Mouse (Mus musculus) kidney, postnatal 4 days (tissue): Measurements from ENCODE around the gene Ryr2.
"Not testable (repeated sequence)": the region's sequence is repeated elsewhere in the genome, so short reads cannot be mapped to it uniquely, and the experiment has no call there.

ENCODE experiments used
- DNase-seq, 2 experiments: peaks; one replicate each; pipeline ENCODE4 v3.0.0; 2021; ENCODE audit warnings: mixed read lengths in 2 of 2

Ryr2 gene

DNA sequence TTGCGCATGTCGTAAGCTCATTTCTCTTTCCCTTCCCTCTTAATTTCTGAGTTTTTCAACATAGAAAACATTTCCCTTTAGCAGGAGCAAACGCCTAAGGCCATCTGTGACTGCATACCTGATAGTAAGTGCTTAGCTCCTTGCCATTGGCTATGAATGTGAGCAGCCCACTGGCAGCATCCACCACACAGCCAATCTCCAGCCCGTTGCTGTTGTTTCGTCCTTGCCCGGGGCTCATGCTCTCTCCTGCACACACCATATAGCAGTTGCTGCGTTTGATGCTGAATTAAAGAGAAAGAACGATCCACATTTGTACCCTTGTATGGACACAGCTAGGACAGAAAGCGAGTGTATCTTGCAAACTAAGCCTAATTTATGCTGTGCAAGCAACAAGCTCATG lies 361.3 kb downstream of the Ryr2 start:
- no peak for DNase-seq

- no peak for DNase-seq
These were observed 368.5 kb downstream of the Ryr2 start for GRCm38 (mm10) chr13:11738211-11738610.

- DNase-seq: no peak
These were observed 390.5 kb downstream of the Ryr2 start for GRCm38 (mm10) chr13:11716216-11716615.

DNA sequence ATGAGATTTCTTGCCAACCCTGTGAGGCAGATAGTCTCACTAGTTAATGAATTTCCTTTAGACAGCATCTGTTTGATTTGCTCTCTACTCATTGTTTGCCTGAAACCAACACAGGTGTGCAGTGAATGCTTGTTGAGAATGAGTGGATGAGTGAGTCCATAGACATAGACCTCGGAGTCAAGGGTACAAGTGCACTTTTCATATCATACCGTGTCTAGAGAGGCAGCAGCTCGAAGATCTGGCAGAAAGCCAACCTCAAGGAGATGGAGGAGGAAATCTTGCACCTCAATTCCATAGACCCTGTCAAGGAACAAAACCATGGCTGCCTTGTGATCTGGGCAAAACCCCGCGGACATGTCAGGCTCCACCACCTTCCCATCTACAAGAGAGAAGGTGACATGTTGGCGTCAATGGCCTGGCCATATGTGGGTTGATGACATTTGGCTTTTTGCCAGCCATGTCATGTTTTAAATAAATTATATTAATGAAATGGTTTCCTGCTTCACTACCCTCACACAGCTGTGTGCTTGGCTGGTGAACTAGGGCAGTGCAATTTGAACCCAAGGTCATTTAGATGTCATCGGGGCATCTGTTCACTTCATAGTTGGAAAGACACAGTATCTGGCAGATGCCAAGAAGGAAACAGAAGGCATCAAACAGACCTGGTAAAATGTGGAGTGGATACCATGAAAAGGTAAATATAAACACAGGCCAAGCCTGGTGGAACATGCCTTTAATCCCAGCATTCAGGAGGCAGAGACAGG lies 396.9 kb downstream of the Ryr2 start:
- DNase-seq: no peak

- DNase-seq: no peak
These were observed 405.0 kb downstream of the Ryr2 start for GRCm38 (mm10) chr13:11701721-11702120.

DNA sequence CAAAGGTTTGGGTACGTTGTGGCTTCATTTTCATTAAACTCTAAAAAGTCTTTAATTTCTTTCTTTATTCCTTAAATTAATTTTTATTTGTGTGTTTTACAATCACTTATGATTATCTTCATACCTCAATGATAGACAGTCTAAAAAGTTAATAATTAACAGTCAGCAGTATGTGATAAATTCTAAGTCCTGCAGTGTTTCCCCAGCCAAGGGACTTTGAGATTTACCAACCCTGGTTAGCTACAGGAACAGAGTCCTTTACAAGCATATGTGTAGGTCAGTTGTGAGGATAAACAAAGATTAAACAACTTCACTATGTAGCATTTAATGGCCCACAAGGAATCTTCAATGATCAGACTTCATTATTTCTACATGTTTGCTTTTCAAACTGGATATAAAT lies 410.2 kb downstream of the Ryr2 start:
- no peak for DNase-seq

- peak in 1 of 2 experiments; percentile 1 for DNase-seq
These were observed 424.9 kb downstream of the Ryr2 start for GRCm38 (mm10) chr13:11681802-11682201.

DNA sequence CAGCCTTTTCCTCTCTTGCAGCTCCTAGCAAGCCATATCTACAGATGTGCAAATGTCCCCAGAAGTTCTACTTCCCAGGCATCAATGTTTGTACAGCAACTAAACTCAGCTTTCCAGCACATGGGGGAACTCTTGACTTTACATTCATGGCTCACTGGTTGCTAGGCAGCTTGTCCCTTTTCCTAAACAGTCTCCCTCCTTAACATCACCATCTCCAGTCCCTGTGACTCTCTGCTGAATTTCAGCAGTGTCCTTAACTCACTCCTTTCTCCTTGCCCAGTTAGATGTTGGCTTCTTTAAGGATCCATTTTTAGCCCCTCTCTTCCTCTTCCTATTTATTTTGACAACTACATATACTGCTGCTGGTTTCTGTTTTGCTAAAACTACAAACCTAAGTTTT lies 443.9 kb downstream of the Ryr2 start:
- no peak for DNase-seq

GRCm38 (mm10) chr13:11644846-11645245 lies 461.9 kb downstream of the Ryr2 start:
- no peak for DNase-seq

- DNase-seq: no peak
These were observed 470.4 kb downstream of the Ryr2 start for GRCm38 (mm10) chr13:11636383-11636782.

DNA sequence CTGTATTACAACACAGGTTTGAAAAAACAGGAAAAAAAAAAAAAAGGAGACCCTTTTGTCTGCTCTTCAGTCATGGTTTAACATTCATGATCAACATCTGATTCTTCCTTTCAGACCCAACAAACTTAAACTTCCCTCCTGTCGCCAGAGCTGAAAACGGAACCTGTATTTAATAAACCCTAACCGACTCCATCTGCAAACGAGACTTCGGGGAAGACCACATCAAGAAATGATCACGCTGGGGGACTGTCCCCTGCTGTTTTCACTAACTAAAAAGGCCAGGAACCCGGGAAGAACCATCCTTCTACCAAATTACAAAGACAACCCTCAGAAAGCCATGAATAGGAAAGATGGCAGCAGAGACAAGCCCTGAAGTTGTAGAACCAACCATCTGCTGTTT lies 482.2 kb downstream of the Ryr2 start:
- DNase-seq: no peak

- DNase-seq: no peak
These were observed 511.3 kb downstream of the Ryr2 start for GRCm38 (mm10) chr13:11595431-11595830.

GRCm38 (mm10) chr13:11585283-11585682 lies 521.5 kb downstream of the Ryr2 start:
- no peak for DNase-seq

DNA sequence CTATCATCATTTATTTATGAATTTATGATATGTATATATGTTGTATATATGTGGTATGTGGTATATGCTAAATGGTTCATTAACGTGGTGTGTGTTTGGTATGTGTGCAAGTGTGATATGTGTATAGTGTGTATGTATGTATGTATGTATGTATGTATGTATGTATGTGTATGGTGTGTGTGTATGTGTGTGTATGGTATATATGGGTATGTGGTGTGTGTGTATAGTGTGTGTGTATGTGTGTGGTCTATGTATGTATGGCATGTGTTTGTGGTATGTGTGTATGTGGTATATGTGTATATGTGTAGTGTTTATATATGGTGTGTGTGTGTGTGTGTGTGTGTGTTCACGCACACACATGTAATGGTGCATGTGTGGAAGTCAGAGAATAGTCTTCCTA lies 534.2 kb downstream of the Ryr2 start:
- DNase-seq: no peak

DNA sequence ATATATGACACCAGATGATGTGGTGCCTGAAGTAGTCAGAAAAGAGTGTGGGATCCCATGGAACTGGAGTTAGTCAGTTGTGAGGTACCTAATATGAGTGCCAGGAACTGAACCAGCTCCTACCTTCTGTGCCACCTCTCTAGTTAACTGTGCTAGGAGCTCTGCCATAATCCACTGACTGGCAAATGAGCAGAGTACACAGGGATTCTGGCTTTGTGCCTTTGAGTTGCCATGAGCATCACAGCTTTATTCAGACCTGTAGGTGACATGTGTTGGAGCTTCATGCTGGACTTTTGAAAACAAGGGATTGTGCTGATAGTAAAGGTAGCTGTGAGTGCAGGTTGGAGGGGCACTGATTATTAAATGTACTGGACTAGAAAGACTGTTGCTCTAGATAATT lies 539.4 kb downstream of the Ryr2 start:
- no peak for DNase-seq

GRCm38 (mm10) chr13:11566486-11566885 lies 540.3 kb downstream of the Ryr2 start:
- DNase-seq: no peak

GRCm38 (mm10) chr13:11563224-11564024 lies 543.3 kb downstream of the Ryr2 start:
- peak; percentile 84 to 85 for DNase-seq

- no peak for DNase-seq
These were observed 557.1 kb downstream of the Ryr2 start for GRCm38 (mm10) chr13:11549644-11550043.

DNA sequence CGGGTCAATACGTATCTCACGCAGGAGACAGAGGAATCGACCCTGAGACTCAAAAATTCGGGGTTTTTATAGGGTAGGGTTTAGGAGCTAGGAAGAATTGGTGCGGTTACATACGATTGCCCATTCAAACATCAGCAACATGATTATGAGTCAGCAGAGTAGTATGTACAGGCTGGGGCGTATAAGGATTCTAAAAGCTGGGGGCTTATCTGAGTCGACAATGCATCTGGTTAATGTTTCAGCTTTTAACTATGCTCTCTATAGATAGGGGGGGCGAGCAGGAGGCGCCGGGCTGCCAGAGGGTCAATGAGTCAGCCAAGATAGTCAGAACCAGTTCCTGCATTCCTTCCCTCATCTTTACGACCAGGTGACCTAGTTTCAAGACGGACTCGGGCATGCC lies 557.6 kb downstream of the Ryr2 start:
- DNase-seq: not testable (repeated sequence)

- peak; percentile 46 to 56 for DNase-seq
These were observed 560.9 kb downstream of the Ryr2 start for GRCm38 (mm10) chr13:11545841-11546240.

DNA sequence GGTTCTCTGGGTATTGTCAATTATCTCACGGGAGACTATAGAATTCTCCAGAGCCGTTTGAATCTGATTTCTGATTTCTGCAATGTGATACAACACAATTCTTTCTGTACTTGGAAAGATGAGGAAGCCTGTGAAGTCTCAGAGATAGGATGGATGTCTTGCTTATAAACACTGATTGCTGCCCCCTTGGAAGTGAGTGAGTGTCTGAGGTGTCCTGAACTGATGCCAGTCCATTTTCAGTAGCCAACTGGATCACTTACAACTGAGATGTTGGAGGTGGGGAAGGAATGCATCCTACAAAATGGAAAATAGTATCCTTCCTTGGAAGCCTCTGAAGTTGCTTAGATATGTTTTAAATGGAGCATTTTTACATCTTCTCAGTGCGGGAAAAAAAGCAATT lies 564.2 kb downstream of the Ryr2 start:
- DNase-seq: no peak

DNA sequence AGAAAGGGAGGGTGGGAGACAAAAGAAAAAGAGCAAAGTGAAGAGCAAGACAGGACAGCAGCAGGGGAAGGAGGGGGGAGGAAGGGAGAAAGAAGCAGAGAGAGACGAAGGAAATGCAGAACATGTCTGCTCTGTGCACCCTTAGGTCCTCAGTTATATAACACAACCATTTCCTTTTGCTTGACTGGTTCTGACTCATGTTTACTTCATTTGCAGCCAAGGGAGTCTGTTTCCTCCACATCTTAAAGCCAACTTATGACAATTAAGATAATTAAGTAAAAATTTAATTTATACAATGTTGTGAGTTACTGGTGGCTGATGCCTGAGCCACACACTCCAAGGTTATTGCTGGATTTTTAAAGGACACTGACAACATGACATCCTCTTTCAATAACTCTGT lies 569.9 kb downstream of the Ryr2 start:
- DNase-seq: no peak

- no peak for DNase-seq
These were observed 570.9 kb downstream of the Ryr2 start for GRCm38 (mm10) chr13:11535874-11536273.

- no peak for DNase-seq
These were observed 573.5 kb downstream of the Ryr2 start for GRCm38 (mm10) chr13:11533265-11533664.
